Mouse (Mus musculus) forebrain, embryonic 15.5 days (tissue): ENCODE measurements around the gene Vmn2r63. TPM values are rescaled to one million over a fixed set of nuclear protein-coding genes. Genes with fewer than 3 reads are reported as not detected.
"Not testable (repeated sequence)": the region's sequence is repeated elsewhere in the genome, so short reads cannot be mapped to it uniquely, and the experiment has no call there.

Experiments
- ATAC-seq: fragments of 200-750 bp; cut with Nextera tagmentation; replicated peaks from 2 replicates; pipeline ENCODE4 v1.8.0; 2017; ENCODE audit warnings: mild to moderate bottlenecking, moderate TSS enrichment, moderate library complexity
- H3K27ac ChIP-seq: fragments of 300-500 bp; sonication (generic); replicated peaks from 2 replicates; pipeline ENCODE4 v1.5.1; 2015; ENCODE audit warnings: mild to moderate bottlenecking, inconsistent platforms
- H3K27me3 ChIP-seq: fragments of 300-500 bp; sonication (generic); 2 replicates; pipeline ENCODE4 v1.6.1; 2015; ENCODE audit warnings: inconsistent platforms
- H3K36me3 ChIP-seq: fragments of 300-500 bp; sonication (generic); 2 replicates; pipeline ENCODE4 v1.6.1; 2015; ENCODE audit warnings: mild to moderate bottlenecking, inconsistent platforms
- H3K4me1 ChIP-seq: fragments of 300-500 bp; sonication (generic); 2 replicates; pipeline ENCODE4 v1.6.1; 2015; ENCODE audit warnings: inconsistent platforms
- H3K4me2 ChIP-seq: fragments of 300-500 bp; sonication (generic); replicated peaks from 2 replicates; pipeline ENCODE4 v1.6.1; 2015; ENCODE audit warnings: mild to moderate bottlenecking, inconsistent platforms
- H3K4me3 ChIP-seq: fragments of 300-500 bp; sonication (generic); 2 replicates; pipeline ENCODE4 v1.5.1; 2015; ENCODE audit warnings: mild to moderate bottlenecking, inconsistent platforms
- H3K9ac ChIP-seq: fragments of 300-500 bp; sonication (generic); replicated peaks from 2 replicates; pipeline ENCODE4 v1.6.1; 2015; ENCODE audit warnings: mild to moderate bottlenecking, inconsistent platforms
- H3K9me3 ChIP-seq: fragments of 300-500 bp; sonication (generic); 2 replicates; pipeline ENCODE4 v1.6.1; 2016; ENCODE audit warnings: inconsistent platforms
- WGBS: fragments of 180-500 bp; shearing (Covaris S2); methylation state at CpG from one replicate; pipeline ENCODE4 v1.1.7; 2015; ENCODE audit warnings: mixed read lengths; 5-methylcytosine and 5-hydroxymethylcytosine counted together
- microRNA-seq: library from miRNA; unstranded; fragments of <30 nt; microRNA quantifications from one replicate; pipeline ENCODE4, GENCODE M21; 2016
- polyA plus RNA-seq: library from polyadenylated mRNA; unstranded; fragments of >200 nt; fragmentation: Nextera tagmentation; extraction: Ambion mirVana; gene quantifications from 2 replicates; pipeline ENCODE4 v1.2.1, GENCODE M21; 2015

The Vmn2r63 gene
- not detected in 2 replicates for polyA plus RNA-seq

- H3K4me2 ChIP-seq, H3K4me1 ChIP-seq, H3K27me3 ChIP-seq, H3K36me3 ChIP-seq, ATAC-seq, H3K4me3 ChIP-seq, H3K27ac ChIP-seq, H3K9me3 ChIP-seq, H3K9ac ChIP-seq: not testable (repeated sequence)
These were observed at the start of gene Vmn2r63 for GRCm38 (mm10) chr7:42933722-42934121. Gene Vmn2r63, minus strand, starts transcription at chr7:42933822.

- H3K9ac ChIP-seq: no peak overlapping the region
- peaks cover 60% of the 10 kb centered on the region for H3K9me3 ChIP-seq
- no peak overlapping the region for H3K27ac ChIP-seq
- no peaks in the 10 kb centered on the region for H3K4me1 ChIP-seq
- H3K4me2 ChIP-seq: no peak overlapping the region
- H3K36me3 ChIP-seq: no peaks in the 10 kb centered on the region
- WGBS: 93% methylated on average over 10 of the region's 10 CpGs
- H3K27me3 ChIP-seq: no peaks in the 10 kb centered on the region
- no peak overlapping the region for H3K4me3 ChIP-seq
- no peak for ATAC-seq
These were observed 47.1 kb upstream of the Vmn2r63 start for GRCm38 (mm10) chr7:42980739-42981138.

- Histone ChIP-seq H3K27ac (no peak overlapping the region), H3K36me3 (no peaks in the 10 kb centered on the region), H3K9me3 (peaks cover 60% of the 10 kb centered on the region), H3K4me3 (no peak overlapping the region), H3K4me2 (no peak overlapping the region), H3K27me3 (no peaks in the 10 kb centered on the region), H3K4me1 (no peaks in the 10 kb centered on the region), H3K9ac (no peak overlapping the region)
- ATAC-seq: no peak
- WGBS: 87% methylated on average over 11 of the region's 11 CpGs
These were observed 46.5 kb upstream of the Vmn2r63 start for GRCm38 (mm10) chr7:42980098-42980497.

DNA sequence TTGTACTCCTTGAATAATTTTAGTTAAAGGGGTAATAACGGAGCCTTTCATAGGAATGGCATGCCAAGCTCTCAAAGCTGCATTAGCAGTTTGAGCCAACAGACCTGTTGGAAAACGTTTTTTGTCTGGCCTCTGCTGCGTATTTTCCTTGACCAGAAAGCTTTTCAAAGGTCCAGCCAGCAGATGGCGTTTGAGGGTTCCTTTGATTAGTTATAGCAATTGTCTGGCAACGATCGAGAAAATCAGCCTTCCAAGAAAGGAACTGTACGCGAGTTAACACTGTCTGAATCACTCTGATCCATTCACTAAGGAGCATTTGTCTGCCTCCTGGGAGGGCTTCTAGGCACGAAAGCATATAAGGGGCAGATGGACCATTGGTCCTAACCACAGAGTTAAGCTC lies 31.6 kb upstream of the Vmn2r63 start:
- Histone ChIP-seq H3K4me1 (no peaks in the 10 kb centered on the region), H3K4me2 (no peak overlapping the region), H3K9me3 (peaks cover 55% of the 10 kb centered on the region), H3K9ac (no peak overlapping the region), H3K27me3 (no peaks in the 10 kb centered on the region), H3K27ac (no peak overlapping the region), H3K4me3 (no peak overlapping the region), H3K36me3 (no peaks in the 10 kb centered on the region)
- 69% methylated on average over 9 of the region's 9 CpGs for WGBS
- ATAC-seq: no peak

DNA sequence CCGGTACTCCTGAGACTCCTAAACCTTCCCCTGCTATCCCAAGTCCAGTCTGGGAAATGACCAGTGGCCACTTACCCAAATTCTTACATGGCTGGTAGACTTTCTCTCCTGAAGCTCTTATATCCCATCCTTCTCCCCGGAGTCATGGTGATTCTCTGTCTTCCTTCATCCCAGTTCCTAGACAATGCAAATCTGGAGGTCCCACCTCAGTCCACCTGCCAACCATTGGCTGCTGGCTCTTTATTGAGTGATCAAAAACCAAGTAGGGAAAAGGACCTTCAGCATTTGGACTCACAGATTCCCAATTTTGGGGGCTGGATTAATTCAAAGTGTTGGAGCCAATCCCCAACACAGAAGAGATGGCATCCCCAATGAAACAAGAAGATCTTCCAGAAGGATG lies 35.6 kb downstream of the Vmn2r63 start:
- not testable (repeated sequence) for H3K9ac ChIP-seq, H3K27ac ChIP-seq, H3K36me3 ChIP-seq, H3K27me3 ChIP-seq, H3K4me2 ChIP-seq, H3K4me1 ChIP-seq, ATAC-seq, H3K4me3 ChIP-seq
- 0 out of 2 replicates have a peak, but pooled peaks cover 21% of the 10 kb centered on the region for H3K9me3 ChIP-seq
- WGBS: 83% methylated on average over 2 of the region's 2 CpGs

DNA sequence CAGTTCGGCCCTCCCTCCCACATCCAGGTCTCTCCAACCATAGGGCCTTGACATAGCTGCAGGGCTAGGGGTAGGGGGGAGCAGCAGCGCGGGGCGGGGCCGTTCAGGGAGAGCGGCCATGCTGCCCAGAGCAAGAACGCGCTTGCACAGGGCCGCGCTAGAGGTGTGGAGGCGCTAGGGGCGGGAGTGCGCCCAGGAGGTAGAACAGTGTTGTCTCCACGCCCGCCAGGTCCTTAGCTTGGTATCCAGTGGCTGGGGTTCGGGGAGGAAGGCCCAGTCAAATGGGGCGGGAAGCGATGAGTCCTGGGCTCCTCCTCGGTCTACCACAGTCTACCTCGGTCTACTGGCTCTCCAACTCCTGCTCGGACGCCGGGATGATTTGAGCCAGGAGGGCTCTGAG lies 55.5 kb downstream of the Vmn2r63 start:
- Histone ChIP-seq H3K4me2 (no peak overlapping the region), H3K4me3 (no peak overlapping the region), H3K27ac (no peak overlapping the region), H3K4me1 (no peaks in the 10 kb centered on the region), H3K36me3 (no peaks in the 10 kb centered on the region), H3K27me3 (no peaks in the 10 kb centered on the region), H3K9me3 (peaks cover 4% of the 10 kb centered on the region; the same call in 1 of the 2 replicates), H3K9ac (no peak overlapping the region)
- ATAC-seq: no peak
- 48% methylated on average over 23 of the region's 23 CpGs for WGBS

GRCm38 (mm10) chr7:42866801-42867458 lies 66.7 kb downstream of the Vmn2r63 start, which contains the start of gene Gm2381:
Gene Gm2381, minus strand, starts transcription at chr7:42867234.
- not testable (repeated sequence) for H3K4me1 ChIP-seq, H3K27ac ChIP-seq, H3K4me3 ChIP-seq, H3K9ac ChIP-seq, H3K36me3 ChIP-seq, H3K4me2 ChIP-seq, H3K27me3 ChIP-seq, ATAC-seq
- WGBS: 89% methylated on average over 8 of the region's 8 CpGs
- H3K9me3 ChIP-seq: peaks cover 19% of the 10 kb centered on the region; the same call in 1 of the 2 replicates

Small RNA genes within 50 kb of the gene (microRNA-seq; reads per million reads assigned to microRNA genes)
- gene Gm23256: not detected

Other genes starting within 250 kb of the Vmn2r63 start
- gene Zfp975, start 241.1 kb downstream of the Vmn2r63 start, polyA plus RNA-seq: 5.3 and 5.4 TPM in 2 replicates
- gene Gm17067, start 206.8 kb downstream of the Vmn2r63 start, polyA plus RNA-seq: not detected in 2 replicates
- gene Vmn2r62, start 140.3 kb downstream of the Vmn2r63 start, polyA plus RNA-seq: not detected in 2 replicates
- gene Gm2381, start 66.6 kb downstream of the Vmn2r63 start, polyA plus RNA-seq: not detected in 2 replicates
- gene Gm9268, start 84.9 kb upstream of the Vmn2r63 start, polyA plus RNA-seq: not detected in 2 replicates
- not detected in 2 replicates for gene Zfp936, start 180.4 kb upstream of the Vmn2r63 start, polyA plus RNA-seq